Mouse (Mus musculus) neutrophil, adult 83 days (primary cell): ENCODE results near the gene Olfr1505. TPM values are rescaled to one million over a fixed set of nuclear protein-coding genes. Genes with fewer than 3 reads are reported as not detected.

Experiments
- total RNA-seq, 2 experiments: library from RNA; stranded (reverse); gene quantifications; one replicate each; pipeline ENCODE4 v1.2.4; 2023

The Olfr1505 gene
- not detected for total RNA-seq

DNA sequence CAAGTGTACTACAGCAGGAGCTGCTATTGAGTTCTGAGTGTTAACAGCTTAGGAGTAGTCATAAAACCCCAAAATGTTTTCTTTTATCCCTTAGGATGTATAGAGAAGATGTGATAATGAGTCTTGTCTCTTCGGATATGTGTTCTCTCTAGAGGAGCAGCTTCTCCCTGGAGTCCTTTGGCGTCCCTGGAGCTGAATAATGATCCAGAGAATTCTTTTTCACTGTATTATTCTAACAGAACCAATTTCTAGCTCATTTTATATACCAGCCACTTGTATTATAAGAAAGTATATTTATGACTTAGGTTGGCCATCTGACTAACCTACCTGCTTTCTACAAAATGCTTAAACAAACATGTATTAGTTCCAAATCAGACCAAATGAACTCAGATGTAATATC, at the start of gene Olfr1505:
Gene Olfr1505 (plus strand): TSS at position 301 of the 400 bp plus-strand sequence.

DNA sequence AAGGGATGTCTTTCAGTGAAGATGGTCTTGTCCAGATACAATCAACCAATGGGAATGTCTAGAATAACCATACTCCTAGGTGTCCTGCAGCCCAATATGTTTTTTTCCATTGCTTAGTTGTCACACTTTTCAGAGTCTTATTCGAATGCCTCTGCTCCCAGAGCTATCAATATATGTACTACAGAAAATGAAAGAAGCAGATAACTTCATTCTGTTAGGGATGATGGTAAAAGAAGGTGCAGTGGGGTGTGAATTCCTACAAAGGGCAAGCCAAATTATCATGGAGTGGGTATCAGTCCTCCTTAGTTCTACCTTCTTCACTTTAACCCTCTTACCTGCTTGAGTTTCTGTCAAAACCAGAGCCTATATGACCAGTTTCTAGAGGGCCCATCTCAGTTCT, 15.5 kb upstream of the Olfr1505 start, which contains the start of gene Olfr1504:
Gene Olfr1504 (minus strand): TSS at position 101 of the 400 bp plus-strand sequence.

Other genes starting within 250 kb of the Olfr1505 start
- not detected for gene Olfr1491, start 216.3 kb upstream of the Olfr1505 start, total RNA-seq
- gene Olfr1493-ps1, start 190.3 kb upstream of the Olfr1505 start, total RNA-seq: not detected
- not detected for gene Olfr1494, start 173.8 kb upstream of the Olfr1505 start, total RNA-seq
- gene Olfr1495, start 148.9 kb upstream of the Olfr1505 start, total RNA-seq: not detected
- gene Olfr1496, start 135.7 kb upstream of the Olfr1505 start, total RNA-seq: not detected
- not detected for gene Olfr1497, start 115.3 kb upstream of the Olfr1505 start, total RNA-seq
- not detected for gene Olfr1499, start 94.1 kb upstream of the Olfr1505 start, total RNA-seq
- gene Olfr1500, start 83.0 kb upstream of the Olfr1505 start, total RNA-seq: not detected
- gene Olfr1501, start 62.8 kb upstream of the Olfr1505 start, total RNA-seq: not detected
- not detected for gene Olfr1502, start 51.7 kb upstream of the Olfr1505 start, total RNA-seq
- not detected for gene Olfr1504, start 15.6 kb upstream of the Olfr1505 start, total RNA-seq